Mouse (Mus musculus) spleen, adult 12 weeks (tissue): Measurements from ENCODE around the gene Rnft2.
A peak's percentile ranks its signal among the peaks of the same experiment; 100 is the strongest.

Experiments used
- DNase-seq: peaks from one replicate; pipeline ENCODE4 v3.0.0; 2022; ENCODE audit warnings: low spot score

The Rnft2 gene

DNA sequence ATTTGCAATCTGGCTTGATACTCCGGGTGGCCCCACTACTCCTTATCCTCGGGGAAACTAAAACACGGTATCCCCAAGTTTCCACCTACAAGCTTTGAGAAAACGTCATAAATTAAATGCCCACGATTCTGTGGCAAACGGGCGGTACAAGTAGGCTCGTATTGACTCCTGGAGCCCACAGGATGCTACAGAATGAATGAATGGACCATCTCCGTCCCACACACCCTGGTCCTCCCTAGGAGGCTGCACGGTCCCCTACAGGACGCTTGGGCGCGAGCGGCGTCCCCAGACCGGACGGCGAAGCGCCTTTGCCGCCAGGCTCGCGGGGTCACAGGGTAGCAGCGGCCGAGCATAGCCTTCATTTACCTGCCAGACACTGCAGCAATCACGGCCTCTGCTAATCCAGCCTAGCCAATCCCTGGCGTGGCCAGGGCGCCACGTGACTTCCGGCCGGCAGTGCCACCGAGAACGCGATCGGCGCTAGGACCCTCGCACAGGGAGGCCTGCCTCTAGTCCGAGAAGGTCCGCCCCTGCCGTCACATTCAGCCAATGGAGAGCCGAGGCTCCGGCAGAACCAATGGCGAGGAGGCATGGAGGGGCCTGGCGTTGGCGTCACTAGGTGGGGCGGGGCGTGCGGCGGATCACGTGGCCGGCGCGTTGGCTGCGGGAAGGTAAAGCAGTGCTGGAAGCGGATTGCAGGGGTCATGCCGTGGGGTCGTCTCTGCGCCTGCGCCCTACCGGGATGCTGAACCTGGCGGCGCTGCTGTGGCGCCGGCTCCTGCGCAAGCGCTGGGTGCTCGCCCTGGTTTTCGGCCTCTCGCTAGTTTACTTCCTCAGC is at the start of gene Rnft2, which contains the start of gene 2410131K14Rik:
TSS of gene Rnft2 (minus strand) at position 511 of the 838 bp plus-strand sequence.
TSS of gene 2410131K14Rik (plus strand) at position 622 of the 838 bp plus-strand sequence.
- peak; percentile 94 for DNase-seq

DNA sequence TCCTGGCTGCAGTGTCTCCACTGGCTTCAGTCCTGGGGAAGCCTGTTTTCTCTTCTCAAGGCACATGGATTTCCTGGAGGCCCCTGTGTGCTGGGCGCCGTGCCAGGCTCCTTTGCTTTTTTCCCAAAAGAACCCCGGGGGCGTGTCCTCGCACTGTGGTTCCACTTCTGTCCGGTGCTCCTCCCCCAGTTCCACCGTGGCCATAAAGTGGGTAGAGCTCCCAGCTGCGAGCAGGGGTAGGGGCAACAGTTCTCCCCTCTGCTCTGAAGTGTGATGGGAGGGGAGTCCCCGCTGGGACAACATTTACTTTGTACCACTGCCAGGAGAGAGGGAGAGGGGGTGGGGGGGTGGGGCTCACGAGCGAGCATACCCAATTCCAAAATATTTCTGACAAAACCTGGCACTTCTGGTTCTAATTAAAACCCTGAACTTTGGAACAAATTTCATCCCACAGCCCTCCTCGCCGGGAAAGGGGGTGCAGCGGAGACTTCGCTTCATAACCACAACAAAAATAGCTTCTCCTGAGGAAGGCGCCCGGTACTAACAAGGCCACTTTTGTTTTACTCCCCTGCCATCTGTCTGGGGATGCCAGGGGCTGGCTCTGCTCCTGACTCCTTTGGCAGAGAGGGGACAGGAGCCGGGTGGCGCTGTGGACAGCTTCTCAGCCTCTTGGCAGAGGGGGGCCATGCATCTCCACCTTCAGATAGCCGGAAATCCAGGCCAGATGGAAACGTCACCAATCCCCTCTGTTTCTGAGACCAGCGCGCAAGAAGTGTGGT is 49.4 kb upstream of the Rnft2 start:
- DNase-seq = no peak

DNA sequence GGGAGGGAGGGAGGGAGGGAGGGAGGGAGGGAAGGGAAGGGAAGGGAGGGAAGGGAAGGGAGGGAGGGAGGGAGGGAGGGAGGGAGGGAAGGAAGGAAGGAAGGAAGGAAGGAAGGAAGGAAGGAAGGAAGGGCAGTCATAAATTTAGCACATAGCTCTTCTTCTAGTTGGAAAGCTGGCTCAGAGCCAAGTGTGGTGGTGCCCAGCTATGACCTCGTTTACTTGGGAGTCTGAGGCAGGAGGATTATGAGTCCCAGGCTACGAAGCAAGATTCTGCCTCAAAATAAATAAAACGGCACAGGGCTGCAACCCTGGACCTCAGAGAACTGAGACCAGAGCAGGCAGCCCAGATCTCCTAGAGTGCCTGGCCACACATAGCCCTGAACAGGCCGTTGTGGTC is 47.6 kb upstream of the Rnft2 start:
- DNase-seq = no peak

DNA sequence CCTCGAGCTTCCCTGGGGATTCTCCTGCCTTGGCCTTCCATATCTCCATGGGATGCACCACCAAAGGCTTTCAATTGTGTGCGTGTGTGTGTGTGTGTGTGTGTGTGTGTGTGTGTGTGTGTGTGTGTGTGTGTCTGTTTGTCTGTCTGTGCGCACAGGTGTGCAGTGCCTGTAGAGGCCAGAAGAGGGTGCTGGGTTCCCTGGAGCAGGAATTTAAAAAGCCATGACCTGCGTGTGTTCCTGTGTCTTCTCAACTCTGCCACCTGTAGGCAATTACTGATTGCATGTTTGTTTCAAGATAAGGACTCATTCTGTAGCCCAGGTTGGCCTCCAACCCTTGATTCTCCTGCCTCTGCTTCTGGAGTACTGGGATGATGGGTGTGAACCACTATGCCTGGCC is 46.5 kb upstream of the Rnft2 start:
- no peak for DNase-seq

DNA sequence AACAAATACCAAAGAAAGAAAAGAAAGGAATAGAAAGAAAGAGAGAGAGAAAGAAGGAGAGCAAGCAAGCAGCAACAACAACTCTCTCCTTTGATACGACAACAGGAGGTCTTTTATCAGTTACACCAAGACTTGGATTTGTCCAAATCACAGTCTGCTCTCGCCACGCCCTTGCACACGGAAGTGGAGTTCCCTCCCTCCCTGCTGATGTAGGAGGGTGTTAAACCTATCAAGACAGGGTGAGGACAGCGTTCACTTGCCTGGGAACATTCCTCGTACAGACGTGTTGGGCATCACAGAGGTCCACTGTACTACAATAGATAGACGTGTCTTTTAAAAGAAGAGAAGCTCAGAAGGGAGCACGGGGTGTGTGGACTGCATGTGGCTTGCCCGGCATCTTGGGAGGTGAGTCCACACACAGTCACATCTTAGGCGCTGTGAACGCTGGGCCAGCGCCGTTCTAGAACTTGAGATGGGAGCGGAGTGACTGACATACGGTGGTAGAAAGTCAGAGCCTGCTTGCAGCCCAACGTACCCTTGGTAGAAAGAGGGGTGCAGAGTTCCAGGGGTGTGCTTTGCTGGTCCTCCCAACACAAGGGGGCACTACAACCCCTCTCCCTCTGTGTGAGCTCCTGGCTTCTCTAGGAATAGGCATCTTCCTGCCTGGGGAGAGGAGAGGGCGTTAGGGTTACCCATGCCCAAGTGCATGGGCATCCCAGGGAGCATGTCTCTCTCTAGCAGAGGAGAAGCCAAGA is 33.0 kb upstream of the Rnft2 start:
- DNase-seq = no peak

DNA sequence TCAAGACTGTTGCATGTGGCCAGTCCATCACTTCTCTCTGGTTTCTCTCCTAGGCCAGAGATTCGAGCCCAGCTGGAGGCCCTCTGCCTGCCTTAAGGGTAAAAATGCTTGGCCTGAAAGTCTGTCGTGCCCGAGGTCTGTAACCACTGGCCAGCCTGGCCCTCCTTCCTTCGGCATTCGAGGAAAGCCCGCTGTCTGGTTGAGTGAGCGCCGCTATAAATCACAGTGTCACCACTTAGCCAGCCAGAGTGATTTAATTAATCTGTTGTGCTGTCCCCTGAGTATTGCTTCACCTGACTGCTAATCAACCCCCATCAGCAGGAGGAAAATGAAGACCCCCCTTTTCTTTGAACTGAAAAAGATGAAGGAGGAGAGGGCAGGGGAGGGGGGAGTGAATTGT is 31.8 kb upstream of the Rnft2 start:
- no peak for DNase-seq

DNA sequence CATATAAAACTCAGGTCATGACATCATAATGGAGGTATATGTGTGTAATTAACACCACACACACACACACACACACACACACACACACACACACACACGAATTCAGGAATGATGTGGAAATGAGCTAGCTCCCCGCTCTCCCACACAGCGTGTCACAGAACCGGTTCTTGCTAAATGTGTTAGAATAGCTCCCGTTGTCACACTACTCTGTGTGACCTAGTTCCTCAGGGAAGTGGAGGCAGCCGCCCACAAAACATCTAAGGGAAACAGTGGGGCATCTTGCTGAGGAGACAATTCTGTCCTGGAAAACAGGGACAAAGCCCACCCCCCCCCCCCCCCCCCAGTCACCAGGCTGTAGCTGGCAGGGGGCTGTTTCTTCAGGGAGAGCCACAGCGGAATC is 31.4 kb upstream of the Rnft2 start:
- DNase-seq = no peak

DNA sequence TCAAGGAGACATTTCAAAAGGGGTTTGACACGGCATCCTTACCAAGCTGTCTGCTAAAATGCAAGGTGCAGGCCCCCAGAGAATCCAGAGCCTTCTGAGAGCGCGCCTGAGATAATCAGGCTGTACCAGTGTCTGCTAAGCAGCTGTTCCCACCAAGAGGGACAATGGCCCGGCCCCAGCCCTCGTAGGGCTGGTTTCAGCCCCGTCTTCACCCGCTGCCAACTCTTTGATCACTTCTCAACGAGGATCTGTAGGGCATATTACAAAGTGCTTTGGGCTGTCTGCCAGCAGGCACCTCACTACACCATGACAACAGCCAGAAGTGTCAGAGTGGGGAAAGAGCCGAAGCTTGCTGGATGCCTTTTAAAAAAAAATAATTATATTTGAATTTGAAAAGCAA is 29.6 kb upstream of the Rnft2 start:
- no peak for DNase-seq

DNA sequence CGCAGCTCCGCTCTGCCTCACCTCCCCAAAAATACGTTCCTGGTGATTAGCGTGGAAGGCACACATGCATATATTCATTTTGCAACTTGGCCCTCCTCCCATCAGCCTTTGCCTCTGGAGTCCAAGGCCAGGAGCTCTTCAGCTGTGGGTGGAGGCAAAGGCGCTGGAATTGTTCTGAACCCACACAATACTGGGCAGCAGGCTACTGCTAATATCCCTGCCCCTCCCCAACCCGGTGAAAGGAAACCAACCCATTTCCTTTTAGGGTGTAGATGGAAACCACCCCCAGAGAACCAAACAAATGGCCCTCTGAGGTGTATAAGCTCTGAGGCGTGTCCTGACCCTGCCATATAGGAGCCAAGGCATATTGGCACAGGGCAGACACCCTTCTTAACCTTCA is 28.5 kb upstream of the Rnft2 start:
- DNase-seq = no peak

DNA sequence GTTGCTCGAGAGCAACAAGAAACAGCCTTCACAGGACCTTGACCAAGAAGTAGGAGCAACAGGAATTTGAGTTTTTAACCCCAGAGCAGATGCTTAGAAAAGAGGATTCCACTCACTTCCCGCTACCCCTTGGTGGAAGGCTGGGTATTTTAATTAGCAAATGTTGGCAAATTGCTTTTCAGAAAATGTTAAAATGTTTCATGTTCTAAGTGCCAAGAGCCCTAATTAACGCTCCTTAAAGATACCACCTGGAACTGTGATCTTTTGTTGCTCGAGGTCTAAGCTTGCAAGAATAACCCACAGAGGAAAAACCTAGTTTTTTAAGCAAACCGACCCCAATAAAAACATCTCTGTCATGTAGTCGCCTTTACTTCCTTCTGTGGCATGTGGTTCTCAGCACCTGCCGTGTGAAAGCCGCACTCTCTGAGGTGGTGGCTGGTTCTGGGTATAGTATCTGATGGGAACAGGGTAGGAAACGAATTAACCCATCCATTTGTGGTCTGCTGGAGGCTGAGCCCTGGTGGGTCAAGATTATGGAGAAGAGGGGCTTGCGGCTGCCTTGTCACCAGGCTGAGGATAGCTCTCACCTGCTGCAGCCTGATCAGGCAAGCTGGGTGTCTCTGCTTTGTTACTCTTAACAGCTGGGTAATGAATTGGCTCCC is 26.7 kb upstream of the Rnft2 start:
- no peak for DNase-seq

DNA sequence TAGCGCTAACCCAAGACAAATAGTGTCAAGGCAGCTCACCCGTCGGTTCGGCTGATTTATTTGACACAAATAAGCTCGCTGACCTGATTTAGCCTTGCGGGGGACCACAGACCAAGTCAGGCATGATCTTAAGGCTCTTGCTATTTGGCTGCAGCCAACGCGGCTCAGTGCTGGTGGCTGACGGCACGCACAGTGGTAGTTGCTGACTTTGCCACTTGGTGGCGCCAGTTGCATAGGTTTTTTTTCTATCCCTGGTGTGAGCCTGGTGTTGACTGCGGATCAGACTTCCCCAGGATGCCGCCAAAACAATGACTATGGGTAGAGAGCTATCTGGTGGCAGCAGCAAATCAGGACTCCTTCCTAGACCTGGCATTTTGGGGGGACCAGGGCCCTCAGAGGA is 24.1 kb upstream of the Rnft2 start:
- DNase-seq = no peak

DNA sequence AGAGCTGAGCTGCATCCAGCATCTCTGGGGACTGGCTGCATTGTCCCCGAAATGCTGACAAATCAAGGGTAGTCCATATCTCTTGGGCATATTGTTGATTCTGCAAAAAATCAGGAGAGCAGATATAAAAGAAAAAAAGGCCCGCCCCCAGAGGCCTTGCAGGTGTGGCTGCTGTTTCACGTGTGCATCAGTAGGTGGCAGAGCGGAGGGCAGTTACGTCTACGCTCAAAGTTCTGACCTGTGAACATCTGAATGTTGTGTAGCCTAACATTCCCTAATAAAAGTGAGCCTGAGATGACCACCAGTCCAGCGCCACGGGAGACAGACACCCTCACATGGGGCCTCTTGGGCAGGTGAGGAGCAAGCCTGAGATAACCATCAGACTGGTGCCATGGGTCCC is 21.4 kb upstream of the Rnft2 start:
- DNase-seq = no peak

DNA sequence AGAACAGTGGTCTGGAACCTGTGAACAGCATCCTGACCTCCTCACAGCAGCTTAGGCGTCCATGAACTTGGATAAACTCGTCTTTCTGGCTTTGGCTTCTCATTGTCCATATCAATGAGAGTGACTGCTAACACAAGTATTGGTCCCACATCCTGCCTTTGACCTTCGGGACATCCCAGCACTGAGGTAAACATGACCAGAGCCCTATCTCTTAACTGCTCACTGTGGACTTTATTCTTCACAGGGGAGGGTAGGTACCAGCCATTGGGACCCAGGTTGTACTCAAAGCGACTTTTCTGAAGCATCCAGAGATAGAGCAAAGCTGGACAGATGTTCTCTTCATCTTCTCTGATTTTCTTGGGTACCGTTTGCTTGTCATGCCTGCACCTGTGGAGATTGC is 20.4 kb upstream of the Rnft2 start:
- DNase-seq = no peak

DNA sequence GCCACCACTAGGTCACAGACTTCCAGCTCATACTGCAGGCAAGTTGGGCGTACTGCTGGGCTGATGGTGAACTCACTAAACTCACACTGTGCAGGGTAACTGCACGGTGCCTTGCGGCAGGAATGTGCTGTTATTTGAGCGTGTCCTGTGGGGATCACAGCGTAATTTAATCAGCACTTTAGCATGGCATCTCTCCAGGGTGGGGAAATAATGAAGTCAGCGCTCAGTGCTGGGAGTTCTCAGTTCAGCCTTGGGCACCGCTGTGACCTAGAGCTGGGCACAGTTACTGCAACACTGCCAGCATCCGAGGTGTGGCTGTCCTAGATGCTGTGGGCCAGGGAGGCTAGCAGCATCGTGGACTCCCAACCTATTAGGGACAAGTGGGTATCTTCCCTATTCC is 19.4 kb upstream of the Rnft2 start:
- no peak for DNase-seq

DNA sequence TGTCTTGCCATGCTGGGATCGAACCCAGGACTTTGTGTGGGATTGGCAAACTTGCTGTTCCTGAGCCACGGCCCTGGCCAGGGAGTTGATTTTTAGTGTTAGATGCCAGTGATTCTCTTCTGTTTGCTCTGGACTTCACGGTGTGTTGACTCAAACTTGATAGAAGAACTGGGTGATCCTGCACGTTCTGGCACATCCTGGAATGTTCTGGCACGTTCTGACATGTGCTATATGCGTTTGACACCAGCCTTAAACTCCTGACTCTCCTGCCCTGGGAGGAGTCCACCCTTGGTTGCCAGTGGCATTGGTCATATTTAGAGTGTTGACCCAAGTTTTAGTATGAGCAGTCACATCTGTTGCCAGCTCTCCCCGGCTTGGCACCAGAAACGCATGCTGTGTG is 17.5 kb upstream of the Rnft2 start:
- no peak for DNase-seq

DNA sequence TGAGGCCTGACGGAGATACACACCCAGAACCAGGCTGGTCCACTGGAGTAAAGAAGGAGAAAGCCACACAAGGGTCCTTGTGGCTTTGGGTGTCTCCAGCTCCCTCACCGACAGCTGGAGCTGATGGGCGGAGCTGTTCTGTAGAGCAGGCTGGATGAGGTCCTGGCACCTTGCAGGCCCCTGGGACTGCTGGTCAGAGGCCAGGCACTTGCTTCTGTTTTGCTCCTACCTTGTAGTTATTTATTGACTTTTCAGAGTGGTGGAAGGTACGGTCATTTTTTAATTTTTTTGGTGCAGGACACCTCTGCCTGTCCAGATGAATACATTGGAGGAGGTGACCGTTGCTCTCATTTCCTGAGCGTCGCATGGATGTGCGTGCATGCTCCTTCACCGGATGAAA is 16.3 kb upstream of the Rnft2 start:
- no peak for DNase-seq

DNA sequence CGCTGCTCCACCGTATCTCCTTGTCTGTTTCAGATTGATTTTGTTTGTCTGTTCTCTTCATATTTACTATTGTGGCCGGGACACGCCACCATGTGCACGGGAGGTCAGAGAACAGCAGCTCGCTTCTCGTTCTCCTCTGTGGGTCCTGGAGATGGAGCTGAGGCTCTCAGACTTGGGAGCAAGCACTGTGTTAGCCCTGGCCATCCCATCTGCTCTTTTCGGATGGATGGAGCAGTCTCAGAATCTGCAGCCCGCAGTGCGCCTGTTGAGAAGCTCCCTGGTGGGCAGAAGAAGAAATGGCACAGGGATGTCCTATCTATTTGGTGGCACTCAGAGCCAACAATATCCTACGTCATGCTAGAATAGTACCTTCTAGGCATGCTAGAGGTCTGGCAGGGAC is 15.7 kb upstream of the Rnft2 start:
- no peak for DNase-seq

DNA sequence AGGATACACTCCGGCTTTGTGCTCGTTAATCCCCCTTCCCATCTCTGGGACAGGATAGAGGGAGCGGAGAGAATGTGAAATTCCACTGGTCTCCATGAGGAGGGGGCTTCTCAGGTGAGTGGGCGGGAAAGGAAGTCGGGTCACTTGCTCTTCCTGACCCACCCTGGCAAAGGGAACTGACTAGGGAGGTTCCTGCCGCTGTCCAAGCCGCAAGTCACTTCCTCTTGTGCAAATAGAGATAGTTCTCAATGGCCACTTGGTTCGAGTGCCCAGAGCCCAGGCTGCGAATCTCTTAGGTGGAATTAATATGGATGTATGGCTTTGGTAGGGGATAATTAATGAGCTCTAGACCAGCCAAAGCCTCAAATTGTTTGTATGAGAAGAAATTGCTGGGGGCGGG is 15.1 kb upstream of the Rnft2 start:
- no peak for DNase-seq

DNA sequence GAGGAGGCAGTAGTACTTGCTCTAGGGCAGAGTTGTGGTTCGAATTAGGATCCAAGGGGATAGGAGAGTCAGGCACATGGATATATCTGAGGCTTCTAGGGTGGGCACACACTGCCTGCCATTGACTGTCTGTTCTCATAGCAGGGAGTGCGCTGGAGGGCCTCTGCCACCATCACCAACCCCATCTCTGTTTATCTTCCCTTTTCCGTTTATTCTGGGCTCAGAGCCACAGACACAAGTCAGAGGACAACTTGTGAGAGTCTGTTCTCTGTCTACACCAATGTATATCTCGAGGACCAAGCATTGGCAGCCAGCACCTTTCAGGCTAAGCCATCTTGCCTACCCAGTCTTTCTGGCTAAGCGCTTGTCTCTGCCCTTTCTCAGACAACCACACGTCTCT is 14.7 kb upstream of the Rnft2 start:
- no peak for DNase-seq

DNA sequence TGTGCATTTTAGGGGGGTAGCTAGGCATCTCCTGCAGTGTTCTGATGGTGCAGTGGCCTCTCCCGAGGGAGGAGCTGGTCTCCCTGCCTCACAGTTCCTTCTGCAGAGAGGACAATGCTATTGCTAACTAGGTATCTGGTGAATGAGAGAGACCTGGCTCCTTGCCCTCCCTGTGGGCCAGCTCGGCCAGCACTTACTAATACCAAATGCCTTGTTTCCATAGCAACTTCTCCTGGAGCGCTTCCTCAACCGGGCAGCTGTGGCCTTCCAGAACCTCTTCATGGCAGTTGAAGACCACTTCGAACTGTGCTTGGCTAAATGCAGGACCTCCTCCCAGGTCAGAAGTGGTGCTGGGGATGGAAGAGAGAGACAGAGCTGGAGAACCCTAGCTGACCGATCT is 14.2 kb upstream of the Rnft2 start:
- DNase-seq = no peak

DNA sequence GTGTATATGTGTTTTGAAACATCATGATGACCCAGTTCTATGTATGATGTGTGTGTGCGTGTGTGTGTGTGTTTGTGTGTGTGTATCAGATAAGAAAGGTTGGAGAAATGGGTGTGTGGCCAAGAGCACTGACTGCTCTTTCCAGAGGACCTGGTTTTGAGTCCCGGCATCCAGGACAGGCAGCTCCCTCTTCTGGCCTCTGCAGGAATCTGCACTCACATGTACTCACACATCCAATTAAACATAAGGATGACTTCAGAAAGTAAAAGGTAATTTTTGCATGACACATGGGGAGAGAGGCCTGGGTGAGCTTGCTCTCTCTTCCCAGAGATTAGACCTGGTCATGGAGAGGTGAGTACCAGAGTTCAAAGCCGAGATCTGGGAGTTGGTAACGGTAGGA is 12.1 kb upstream of the Rnft2 start:
- DNase-seq = no peak

DNA sequence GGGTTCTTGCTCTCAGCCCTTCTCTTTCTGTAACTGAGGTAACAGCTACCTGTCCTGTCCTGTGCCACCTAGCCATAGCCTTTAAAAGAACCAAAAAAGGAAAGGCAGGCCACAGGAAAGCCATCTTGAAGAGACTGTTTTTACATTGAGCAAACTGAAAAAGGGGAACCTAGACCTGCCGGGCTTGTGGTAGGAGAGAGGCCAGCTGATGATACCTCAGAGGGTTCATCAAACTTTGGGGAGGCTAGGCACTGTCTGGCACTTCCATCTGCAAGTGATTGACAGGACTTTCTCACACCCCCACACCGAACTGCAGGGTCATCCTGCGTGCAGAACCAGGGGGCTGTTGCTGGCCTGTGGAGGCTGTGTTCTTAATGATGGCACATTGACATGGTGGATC is 8.6 kb upstream of the Rnft2 start:
- no peak for DNase-seq
